Mouse (Mus musculus) urinary bladder, adult 18-20 months (tissue): ENCODE measurements around the gene Scg5.

ENCODE experiments used
- DNase-seq, 2 experiments: peaks; one replicate each; pipeline ENCODE4 v3.0.0; 2022; ENCODE audit warnings: low spot score in 2 of 2, mixed read lengths in 2 of 2

Gene Scg5

DNA sequence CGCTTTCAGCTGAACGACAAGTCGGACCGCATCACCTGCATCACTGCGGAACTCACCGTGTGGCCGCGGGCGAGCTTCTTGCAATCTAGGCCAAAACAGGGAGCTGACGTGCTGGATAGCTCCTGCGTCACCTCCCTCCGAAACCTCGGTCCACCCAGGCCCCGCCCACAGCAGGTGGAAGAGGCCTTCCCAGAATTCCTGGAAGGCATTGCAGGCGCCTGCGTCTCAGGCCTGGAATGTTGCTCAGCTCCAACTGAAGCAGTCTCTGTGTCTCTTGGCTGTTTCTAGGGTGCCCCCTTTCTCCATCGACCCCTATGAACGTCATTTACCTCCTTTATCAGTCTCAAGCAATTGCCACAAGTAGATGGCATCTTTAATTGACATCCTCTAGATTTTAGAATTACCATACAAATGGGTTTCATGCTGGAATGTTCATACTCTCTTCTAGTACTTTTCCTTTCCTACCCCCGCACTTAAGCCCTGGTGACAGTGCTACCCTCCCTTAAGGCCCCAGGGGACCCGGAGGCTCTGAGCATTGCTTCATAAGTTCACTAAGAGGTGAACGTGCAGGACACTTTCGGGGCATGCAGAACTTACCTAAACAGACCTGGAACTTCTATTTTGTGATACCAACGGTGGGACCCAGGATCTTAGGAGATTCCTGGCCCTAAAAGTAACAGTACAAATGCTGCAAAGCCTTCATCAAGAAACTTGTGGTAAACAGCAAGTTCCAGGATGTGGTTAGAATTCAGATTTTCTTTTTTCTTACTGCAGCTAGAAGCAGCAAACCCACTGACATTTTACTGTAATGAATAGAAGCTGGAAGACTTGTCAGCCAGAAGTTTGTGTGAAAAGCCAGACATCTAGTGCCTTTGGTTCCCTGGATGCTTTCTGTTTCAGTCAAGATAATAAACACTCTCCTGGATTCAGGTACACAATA lies at the start of gene Scg5:
Gene Scg5, minus strand, starts transcription at position 179 of the 940 bp plus-strand sequence.
- no peak for DNase-seq

GRCm38 (mm10) chr2:113870115-113870514 lies 41.2 kb upstream of the Scg5 start:
- no peak for DNase-seq

GRCm38 (mm10) chr2:113868404-113868803 lies 39.5 kb upstream of the Scg5 start:
- DNase-seq, result no peak

DNA sequence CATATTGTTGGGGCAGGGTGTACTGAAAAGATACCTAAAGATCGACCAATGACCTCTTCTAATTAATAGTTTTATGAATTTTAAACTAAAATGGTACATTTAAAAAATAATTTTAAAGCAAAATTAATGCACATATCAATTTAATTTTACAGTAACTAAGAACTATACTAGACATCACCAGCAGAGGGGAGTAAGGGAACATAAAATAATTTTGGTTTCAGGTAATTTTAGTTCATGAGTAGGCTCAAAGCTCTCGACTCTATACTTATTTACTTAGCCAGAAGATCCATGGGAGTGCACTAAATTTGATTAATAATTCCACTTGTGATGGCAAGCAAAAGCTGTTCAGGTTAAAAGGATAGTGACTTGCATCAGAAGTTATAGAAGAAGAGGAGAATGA lies 37.2 kb upstream of the Scg5 start:
- DNase-seq, result no peak

DNA sequence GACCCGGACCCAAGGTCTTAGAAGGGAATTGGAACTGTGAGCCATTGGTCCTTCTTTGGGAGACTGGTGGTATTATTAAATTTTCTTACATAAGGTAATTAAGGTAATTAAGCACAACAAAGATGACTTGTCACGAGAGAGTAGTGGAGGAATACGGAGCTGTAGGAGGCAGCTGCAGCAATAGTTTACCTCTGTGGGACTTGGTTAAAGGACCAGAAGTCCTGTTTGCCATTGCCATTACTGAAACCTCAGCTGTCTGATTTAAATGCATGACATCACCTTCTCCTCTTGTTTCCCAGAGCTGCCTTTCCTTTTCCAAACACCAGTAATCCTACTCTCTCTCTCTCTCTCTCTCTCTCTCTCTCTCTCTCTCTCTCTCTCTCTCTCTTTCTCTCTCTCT lies 20.2 kb upstream of the Scg5 start:
- DNase-seq, result peak in 1 of 2 experiments; percentile 6

GRCm38 (mm10) chr2:113848245-113849121 lies 19.6 kb upstream of the Scg5 start, which contains the start of gene Arhgap11a:
Gene Arhgap11a (minus strand): TSS chr2:113848661.
- peak; percentile 85 to 92 for DNase-seq

GRCm38 (mm10) chr2:113847678-113848244 lies 18.8 kb upstream of the Scg5 start:
- peak in 1 of 2 experiments; percentile 11 for DNase-seq

GRCm38 (mm10) chr2:113845081-113845480 lies 16.2 kb upstream of the Scg5 start:
- DNase-seq, result no peak

- no peak for DNase-seq
Observed at GRCm38 (mm10) chr2:113841656-113842437, 12.9 kb upstream of the Scg5 start.

DNA sequence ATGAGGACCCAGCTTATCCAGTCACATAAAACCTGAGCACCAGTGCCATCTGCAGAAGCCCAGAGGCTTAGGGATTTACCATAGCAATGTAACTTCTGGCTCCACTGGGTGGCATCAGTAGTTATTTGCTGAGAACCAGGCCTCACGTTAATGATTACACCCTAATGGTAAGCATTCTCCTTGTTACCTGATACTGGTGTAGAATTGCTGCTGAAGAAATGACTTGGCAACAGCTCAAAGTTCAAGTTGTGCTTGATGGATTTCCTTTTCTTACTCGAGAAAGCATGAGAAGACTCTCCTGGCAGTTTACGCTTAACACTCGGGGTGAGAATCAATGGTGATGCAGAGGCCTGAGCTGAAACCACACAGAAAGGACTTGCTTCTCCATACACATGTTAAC lies 10.6 kb upstream of the Scg5 start:
- no peak for DNase-seq

- no peak for DNase-seq
Observed at GRCm38 (mm10) chr2:113835219-113835618, 6.3 kb upstream of the Scg5 start.

- DNase-seq, result no peak
Observed at GRCm38 (mm10) chr2:113828086-113828942, 607 bp downstream of the Scg5 start.

DNA sequence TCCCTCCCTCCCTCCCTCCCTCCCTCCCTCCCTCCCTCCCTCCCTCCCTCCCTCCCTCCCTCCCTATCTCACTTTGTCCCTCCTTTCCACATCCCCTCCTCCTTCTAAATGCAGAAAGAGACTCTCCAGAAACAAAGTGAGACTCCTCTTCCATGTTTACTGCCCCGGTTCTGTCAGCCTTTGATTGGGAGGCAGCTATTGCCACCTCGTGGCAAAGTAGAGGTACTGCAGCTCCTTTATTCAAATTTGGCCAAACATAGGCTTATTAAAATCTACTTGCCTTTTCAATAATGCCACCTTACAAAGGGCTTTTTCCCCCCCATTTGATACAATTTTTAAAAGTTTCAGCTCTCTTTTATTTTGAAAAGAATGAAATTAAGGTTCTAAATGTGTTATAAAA lies 5.0 kb downstream of the Scg5 start:
- no peak for DNase-seq

DNA sequence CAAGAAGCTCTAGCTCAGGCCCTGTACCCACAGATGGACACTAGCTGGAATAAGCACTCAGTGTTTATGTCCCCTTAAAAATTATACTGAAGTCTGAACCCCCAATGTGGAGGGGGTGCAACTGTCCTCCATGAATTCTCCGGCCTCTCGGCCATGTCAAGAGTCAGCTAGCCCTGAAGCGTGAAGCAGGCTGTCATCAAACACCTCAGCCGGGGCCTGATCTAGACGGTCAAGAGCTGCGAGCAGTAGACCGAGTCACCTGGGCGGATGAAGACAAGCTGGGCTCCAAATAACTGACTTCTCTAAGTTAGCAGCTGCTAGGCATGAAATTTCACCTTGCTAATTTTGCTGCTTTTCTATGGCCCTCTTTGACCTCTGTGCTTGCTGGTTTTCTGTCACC lies 6.6 kb downstream of the Scg5 start:
- no peak for DNase-seq

GRCm38 (mm10) chr2:113821176-113821734 lies 7.7 kb downstream of the Scg5 start:
- DNase-seq, result no peak

GRCm38 (mm10) chr2:113820117-113820516 lies 8.8 kb downstream of the Scg5 start:
- no peak for DNase-seq

GRCm38 (mm10) chr2:113817681-113818606 lies 11.0 kb downstream of the Scg5 start:
- no peak for DNase-seq

GRCm38 (mm10) chr2:113807640-113808039 lies 21.3 kb downstream of the Scg5 start:
- DNase-seq, result peak; percentile 27 to 30
